Mouse (Mus musculus) lung, adult 2 months (tissue): ENCODE results near the gene Zwint.

Experiments used
- CTCF ChIP-seq: fragments of 200-500 bp; IDR thresholded peaks from 2 replicates; pipeline ENCODE4 v1.5.1; 2011; ENCODE audit warnings: mild to moderate bottlenecking, low read length, control low read depth; ENCODE audit not compliant: insufficient read depth
- POLR2A ChIP-seq: fragments of 200-500 bp; IDR thresholded peaks from 2 replicates; pipeline ENCODE4 v1.6.1; 2011; ENCODE audit warnings: low read depth, mild to moderate bottlenecking, control low read depth, low read length, borderline replicate concordance; ENCODE audit errors: extremely low read depth

GRCm38 (mm10) chr10:72667856-72668255, 13.2 kb downstream of the Zwint start:
- TF ChIP-seq CTCF, result no peak
- TF ChIP-seq POLR2A, result no peak
